Mouse (Mus musculus): ENCODE measurements around the gene Zfp536.

Zfp536 gene

GRCm38 (mm10) chr7:37600318-37600717 is 173.1 kb downstream of the Zfp536 start:
- no peak for DNase-seq

- no peak for DNase-seq
These were observed 179.0 kb downstream of the Zfp536 start for GRCm38 (mm10) chr7:37594211-37595030.

- DNase-seq, result no peak
These were observed 179.9 kb downstream of the Zfp536 start for GRCm38 (mm10) chr7:37593566-37593965.

- no peak for DNase-seq
These were observed 186.7 kb downstream of the Zfp536 start for GRCm38 (mm10) chr7:37586694-37587093.

- DNase-seq, result no peak
These were observed 192.2 kb downstream of the Zfp536 start for GRCm38 (mm10) chr7:37581262-37581661.

- DNase-seq, result no peak
These were observed 192.9 kb downstream of the Zfp536 start for GRCm38 (mm10) chr7:37580554-37580953.

GRCm38 (mm10) chr7:37572021-37572420 is 201.4 kb downstream of the Zfp536 start:
- DNase-seq, result no peak

- DNase-seq, result no peak
These were observed 204.5 kb downstream of the Zfp536 start for GRCm38 (mm10) chr7:37568811-37569500.

GRCm38 (mm10) chr7:37568041-37568440 is 205.4 kb downstream of the Zfp536 start:
- DNase-seq, result no peak

GRCm38 (mm10) chr7:37566019-37566418 is 207.4 kb downstream of the Zfp536 start:
- DNase-seq, result no peak

- no peak for DNase-seq
These were observed 208.1 kb downstream of the Zfp536 start for GRCm38 (mm10) chr7:37565371-37565770.

GRCm38 (mm10) chr7:37564644-37565043 is 208.8 kb downstream of the Zfp536 start:
- no peak for DNase-seq

- DNase-seq, result no peak
These were observed 209.5 kb downstream of the Zfp536 start for GRCm38 (mm10) chr7:37563831-37564400.

GRCm38 (mm10) chr7:37563171-37563574 is 210.3 kb downstream of the Zfp536 start:
- no peak for DNase-seq

GRCm38 (mm10) chr7:37562505-37562904 is 210.9 kb downstream of the Zfp536 start:
- no peak for DNase-seq

- DNase-seq, result no peak
These were observed 212.9 kb downstream of the Zfp536 start for GRCm38 (mm10) chr7:37560581-37560980.

- DNase-seq, result no peak
These were observed 213.6 kb downstream of the Zfp536 start for GRCm38 (mm10) chr7:37559851-37560250.

- no peak for DNase-seq
These were observed 214.1 kb downstream of the Zfp536 start for GRCm38 (mm10) chr7:37559341-37559740.

GRCm38 (mm10) chr7:37556811-37557210 is 216.6 kb downstream of the Zfp536 start:
- no peak for DNase-seq

GRCm38 (mm10) chr7:37554405-37554804 is 219.0 kb downstream of the Zfp536 start:
- no peak for DNase-seq

GRCm38 (mm10) chr7:37553646-37554045 is 219.8 kb downstream of the Zfp536 start:
- no peak for DNase-seq

- DNase-seq, result no peak
These were observed 221.1 kb downstream of the Zfp536 start for GRCm38 (mm10) chr7:37552384-37552783.

- no peak for DNase-seq
These were observed 224.6 kb downstream of the Zfp536 start for GRCm38 (mm10) chr7:37548805-37549204.

GRCm38 (mm10) chr7:37544011-37544410 is 229.4 kb downstream of the Zfp536 start:
- DNase-seq, result no peak
